Mouse (Mus musculus) c-Kit-negative CD71-positive TER-119-positive erythroid progenitor cells, embryonic 14.5 days (primary cell): Measurements from ENCODE around the gene Plscr5.

Experiments
- DNase-seq: peaks from one replicate; pipeline ENCODE4 v3.0.0-alpha.2; 2013; ENCODE audit warnings: low read depth, low spot score

The Plscr5 gene

GRCm38 (mm10) chr9:92226795-92227194 lies 34.1 kb downstream of the Plscr5 start:
- DNase-seq, result no peak

GRCm38 (mm10) chr9:92228867-92229832 lies 36.4 kb downstream of the Plscr5 start:
- DNase-seq, result no peak

- DNase-seq, result no peak
Observed at GRCm38 (mm10) chr9:92229833-92230205, 37.1 kb downstream of the Plscr5 start.

- DNase-seq, result no peak
Observed at GRCm38 (mm10) chr9:92234901-92235458, 42.2 kb downstream of the Plscr5 start.

- DNase-seq, result no peak
Observed at GRCm38 (mm10) chr9:92248773-92249446, 56.2 kb downstream of the Plscr5 start.

- DNase-seq, result no peak
Observed at GRCm38 (mm10) chr9:92249447-92249852, 56.7 kb downstream of the Plscr5 start, which contains the start of gene Plscr1. Gene Plscr1 (plus strand): TSS chr9:92249750.

- no peak for DNase-seq
Observed at GRCm38 (mm10) chr9:92249987-92250772, 57.4 kb downstream of the Plscr5 start.

GRCm38 (mm10) chr9:92252718-92253117 lies 60.0 kb downstream of the Plscr5 start:
- DNase-seq, result no peak

- no peak for DNase-seq
Observed at GRCm38 (mm10) chr9:92253585-92254321, 61.0 kb downstream of the Plscr5 start.
